Mouse (Mus musculus) gastrocnemius, postnatal 10 days (tissue): ENCODE results near the gene Smoc1. TPM values are rescaled to one million over a fixed set of nuclear protein-coding genes. Genes with fewer than 3 reads are reported as not detected.

Source experiments
- DNase-seq: peaks from one replicate; pipeline ENCODE4 v3.0.0; 2021; ENCODE audit warnings: mixed read lengths
- total RNA-seq, 2 experiments: library from RNA; stranded (reverse); gene quantifications; 2 replicates each; pipeline ENCODE4 v1.2.3; 2021

Gene Smoc1
- total RNA-seq, 2 experiments from 2014 or later = 2.5 to 3.3 TPM

DNA sequence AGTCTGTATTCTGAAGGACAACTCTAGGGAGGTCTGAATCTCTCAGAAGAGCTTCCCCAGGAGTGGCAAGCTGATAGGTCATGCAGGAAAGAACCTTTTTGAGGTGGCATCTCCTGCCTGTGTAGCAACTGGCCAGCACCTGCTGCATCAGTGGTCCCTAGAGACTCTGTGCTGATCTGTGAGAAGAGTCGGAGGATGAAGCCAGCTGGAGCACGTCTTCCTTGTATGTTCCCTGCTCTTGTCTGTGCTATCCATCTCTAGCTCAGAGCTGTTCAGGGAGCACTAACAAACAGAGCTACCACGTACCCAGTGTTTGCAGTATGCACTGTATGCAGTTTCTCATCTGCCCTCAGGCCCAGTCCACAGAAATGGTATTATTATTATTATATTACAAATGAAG lies 54.4 kb downstream of the Smoc1 start:
- no peak for DNase-seq

DNA sequence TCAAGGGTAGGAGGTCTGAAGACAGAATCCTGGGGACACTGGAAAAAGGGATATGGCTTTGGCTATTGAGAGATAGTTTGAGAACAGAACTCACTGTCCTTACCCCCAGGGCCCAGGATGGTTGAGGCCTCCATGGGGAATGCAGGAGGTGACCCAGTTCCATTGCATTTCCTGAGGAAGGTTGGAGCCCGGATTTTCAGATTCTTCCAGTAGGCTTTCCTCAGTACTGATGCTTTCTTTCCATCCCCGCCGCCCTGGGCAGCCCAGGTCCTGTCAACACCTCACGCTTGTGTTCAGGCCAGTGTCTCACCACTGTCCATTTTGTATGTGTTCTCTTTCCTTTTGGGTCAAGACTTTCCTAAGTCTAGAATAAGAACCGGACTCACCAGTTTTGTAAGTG lies 56.5 kb downstream of the Smoc1 start:
- DNase-seq = no peak

GRCm38 (mm10) chr12:81085244-81085643 lies 58.6 kb downstream of the Smoc1 start:
- no peak for DNase-seq

- no peak for DNase-seq
Observed at GRCm38 (mm10) chr12:81088131-81088530, 61.5 kb downstream of the Smoc1 start.

- DNase-seq = no peak
Observed at GRCm38 (mm10) chr12:81091641-81092040, 65.0 kb downstream of the Smoc1 start.

DNA sequence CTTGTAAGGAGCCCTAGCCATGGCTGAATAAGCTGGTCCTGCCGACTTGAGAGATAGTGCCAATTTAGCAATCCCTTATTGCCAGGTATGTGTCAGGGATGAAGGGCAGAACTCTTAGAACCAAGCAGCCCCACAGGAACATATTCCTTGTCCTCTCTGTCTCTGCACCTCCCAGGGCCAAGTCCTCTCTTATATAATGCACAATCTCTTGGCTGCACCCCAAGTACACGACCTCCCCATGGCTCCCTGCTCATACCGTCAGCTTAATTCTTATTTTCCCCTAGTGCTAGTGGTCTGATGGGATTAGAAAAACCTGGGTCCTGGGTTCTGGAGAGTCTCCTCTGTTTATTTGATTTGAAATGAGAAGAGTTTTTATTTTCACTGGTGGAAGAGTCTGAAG lies 66.0 kb downstream of the Smoc1 start:
- no peak for DNase-seq

DNA sequence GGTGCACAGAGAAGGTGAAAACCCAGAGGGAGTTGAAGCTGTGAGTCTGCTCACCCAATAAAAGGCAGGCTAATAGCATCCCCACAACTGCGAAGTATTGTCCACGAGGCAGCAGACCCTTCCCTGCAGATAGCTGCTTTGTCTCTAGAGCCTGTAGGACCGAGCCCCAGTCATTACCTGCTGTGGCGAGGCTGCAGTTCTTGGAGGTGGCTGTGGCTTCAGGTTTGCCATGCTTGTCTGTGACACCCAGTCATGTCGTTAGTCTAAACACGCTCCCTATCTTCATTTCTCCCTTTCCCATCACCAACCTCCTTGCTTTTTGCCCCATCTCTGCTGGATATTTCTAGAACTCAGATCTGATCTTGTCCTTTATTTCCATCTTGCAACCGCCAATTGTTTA lies 66.6 kb downstream of the Smoc1 start:
- DNase-seq = no peak

DNA sequence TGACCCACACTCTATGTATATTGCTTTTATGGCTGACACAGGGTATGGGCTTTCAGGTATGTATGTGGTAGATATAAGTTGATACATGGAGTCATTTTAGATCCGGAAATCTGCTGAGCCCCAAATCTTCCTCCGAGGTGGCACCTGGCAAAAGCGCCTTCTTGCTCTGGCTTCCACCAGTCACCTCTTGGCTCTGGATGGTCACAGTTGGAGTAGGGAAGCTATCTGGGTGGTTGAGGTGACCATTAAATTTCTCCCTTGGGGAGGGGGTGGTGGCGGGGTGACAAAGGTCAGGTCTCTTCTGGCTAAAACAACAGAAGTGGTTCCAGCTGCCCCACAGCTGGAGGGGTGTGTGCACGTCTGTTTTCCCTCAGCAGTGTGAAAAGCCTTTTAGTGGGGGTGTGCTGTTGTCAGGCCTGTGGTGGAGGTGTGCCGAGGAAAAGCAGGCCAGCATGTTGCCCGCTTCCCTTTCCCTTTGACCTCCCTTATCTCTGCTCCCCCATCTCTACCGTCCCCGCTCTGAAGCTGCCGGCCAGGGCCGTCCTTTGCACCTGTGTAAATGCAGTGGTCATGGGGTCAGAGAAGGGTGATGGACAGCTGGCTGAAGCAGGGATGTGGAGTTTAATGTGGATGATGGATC lies 68.3 kb downstream of the Smoc1 start:
- DNase-seq = no peak

- DNase-seq = no peak
Observed at GRCm38 (mm10) chr12:81097267-81097666, 70.7 kb downstream of the Smoc1 start.

- no peak for DNase-seq
Observed at GRCm38 (mm10) chr12:81097738-81098137, 71.1 kb downstream of the Smoc1 start.

GRCm38 (mm10) chr12:81099161-81099560 lies 72.6 kb downstream of the Smoc1 start:
- no peak for DNase-seq

DNA sequence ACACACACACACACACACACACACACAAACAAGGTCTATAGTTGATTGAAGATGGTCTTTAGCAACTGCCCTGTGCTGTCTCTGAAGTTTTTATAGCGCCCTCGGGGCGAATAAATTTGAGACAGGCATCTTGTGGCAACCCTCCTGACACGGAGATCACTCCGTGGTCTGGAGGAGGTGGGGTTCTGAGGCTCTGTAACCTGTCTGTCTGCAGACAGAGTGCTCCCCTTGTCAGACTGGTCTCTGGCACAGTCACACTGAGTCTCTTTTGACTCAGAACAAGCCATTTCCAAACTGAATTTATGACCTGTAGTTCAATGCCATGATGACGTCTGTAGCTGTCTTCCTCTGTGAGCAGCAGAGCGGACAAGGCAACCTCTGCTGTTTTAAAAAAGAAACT lies 75.1 kb downstream of the Smoc1 start:
- DNase-seq = no peak

DNA sequence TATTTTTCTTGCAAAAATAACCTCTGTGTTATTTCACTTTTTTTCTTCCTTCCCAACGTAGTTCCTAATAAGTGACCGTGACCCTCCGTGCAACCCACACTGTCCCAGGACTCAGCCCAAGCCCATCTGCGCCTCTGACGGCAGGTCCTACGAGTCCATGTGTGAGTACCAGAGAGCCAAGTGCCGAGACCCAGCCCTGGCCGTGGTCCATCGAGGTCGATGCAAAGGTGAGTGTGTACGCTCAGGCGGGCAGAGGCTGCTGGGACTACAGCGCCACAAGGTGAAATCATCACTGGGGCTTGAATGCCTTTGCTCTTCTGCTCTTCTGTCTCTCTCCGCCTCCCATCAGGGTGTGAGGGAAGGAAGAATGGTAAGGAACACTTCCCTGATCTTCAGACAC lies 77.9 kb downstream of the Smoc1 start:
- DNase-seq = no peak

DNA sequence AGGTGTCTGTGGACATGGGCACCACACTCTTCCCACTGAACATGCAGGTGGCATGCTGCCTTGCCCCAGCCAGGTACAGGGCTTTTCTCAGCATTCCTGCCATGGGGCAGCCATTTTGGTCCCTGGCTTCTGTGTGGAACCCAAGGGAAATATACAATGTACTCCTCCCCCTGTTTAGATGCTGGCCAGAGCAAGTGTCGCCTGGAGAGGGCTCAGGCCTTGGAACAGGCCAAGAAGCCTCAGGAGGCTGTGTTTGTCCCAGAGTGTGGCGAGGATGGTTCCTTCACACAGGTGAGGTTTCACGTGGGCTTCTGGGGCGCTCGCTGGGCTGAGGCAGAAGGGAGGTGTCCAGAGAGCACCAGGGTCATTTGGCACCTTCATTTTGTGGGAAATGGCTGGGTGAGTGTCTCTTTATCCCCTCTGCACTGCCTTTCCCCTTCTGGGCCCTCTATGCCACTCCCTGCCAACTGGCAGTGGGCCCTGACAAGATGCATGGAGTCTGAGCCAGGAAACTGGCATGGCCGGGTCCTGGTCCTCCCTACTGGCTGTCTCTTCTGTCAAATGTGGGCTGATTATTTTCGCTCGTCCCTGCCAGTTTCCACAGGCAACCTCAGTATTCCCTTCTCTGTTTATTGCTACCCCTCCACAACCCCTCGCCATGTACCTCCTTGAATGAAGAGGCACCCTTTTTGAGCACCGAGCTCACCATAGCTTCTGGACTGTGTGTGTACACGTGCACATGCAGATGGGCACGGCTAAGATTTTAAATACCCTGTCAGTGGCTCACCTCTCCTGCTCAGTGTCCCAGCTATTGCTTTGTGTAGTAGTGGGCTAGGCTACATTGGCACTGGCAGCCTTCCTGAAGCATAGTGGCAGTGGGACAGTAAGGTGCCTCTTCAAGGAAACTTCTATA lies 79.4 kb downstream of the Smoc1 start:
- DNase-seq = peak; percentile 26

- DNase-seq = no peak
Observed at GRCm38 (mm10) chr12:81107278-81108100, 80.9 kb downstream of the Smoc1 start.

DNA sequence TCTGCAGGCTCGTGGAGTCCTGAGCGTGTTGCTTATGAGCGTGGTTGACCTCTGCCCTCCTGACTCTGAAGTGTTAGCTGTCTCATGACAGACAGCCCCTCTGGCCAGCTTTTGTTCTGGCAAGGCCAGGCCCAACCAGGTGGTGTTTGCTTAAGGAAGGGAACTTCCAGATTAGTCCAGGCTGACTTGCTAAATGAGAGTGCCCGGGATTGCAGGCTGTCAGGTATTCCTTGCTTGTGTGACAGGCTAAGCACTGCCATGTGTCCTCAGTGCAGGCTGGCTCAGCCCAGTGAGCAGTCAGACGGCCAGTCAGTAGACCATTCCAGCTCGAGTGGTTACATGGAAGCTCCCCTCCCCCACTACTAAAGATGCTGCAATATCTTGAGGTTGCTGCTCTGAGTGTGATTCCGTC lies 82.0 kb downstream of the Smoc1 start:
- DNase-seq = no peak

GRCm38 (mm10) chr12:81110006-81110405 lies 83.4 kb downstream of the Smoc1 start:
- no peak for DNase-seq

GRCm38 (mm10) chr12:81112321-81112720 lies 85.7 kb downstream of the Smoc1 start:
- DNase-seq = no peak

DNA sequence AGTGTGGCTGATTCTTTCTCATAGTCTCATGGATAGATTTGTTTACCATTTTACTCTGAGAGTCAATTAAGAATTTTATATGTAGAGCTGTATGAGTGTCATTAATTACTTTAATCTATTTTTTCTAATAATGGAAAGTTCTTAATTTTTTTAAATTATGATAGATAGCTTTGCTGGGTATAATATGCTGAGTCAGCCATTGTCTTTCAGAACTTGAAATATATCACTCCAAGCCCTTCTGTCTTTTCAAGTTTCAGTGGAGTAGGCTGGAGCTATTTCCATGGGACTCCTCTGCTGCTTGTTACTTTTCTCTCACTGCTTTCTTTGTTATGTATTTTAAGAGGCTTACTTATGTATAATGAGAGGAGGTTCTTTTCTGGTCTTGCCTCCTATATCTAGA lies 93.7 kb downstream of the Smoc1 start:
- DNase-seq = no peak

DNA sequence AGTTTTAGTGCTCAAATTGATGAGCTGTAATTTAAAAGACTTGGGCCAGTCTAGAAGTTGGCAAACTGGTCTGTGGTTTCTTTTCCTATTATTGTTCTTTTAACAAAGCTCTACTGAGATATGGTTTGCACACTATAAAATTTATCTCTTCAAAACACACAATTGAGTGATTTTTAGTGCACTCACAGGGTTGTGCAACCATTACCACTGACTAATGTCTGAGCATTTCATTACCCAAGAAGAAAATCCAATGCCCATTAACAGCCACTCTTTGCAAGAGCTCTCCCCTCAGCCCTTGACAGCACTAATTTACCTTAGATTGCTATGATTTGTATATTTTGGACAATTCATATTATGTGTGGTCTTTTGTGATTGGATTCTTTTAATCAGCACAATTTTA lies 97.2 kb downstream of the Smoc1 start:
- no peak for DNase-seq

GRCm38 (mm10) chr12:81126842-81127241 lies 100.2 kb downstream of the Smoc1 start:
- DNase-seq = no peak

DNA sequence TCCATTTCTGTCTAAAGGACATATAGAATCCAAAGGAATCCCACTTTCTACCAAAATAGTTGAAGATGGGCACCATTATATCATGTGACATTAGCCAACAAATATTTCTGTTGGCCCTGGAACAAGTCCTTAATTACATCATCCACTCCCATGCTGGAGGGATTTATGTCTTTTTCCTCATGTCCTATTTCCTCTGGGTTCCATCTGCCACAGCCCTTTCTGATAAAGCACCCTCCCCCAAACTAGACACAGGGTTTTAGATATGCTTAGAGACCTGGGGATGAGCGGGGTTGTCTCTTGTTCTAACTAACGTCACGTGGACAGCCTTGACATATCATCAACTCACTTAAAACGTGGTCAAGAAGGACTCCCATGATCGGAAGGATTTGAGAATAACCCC lies 102.1 kb downstream of the Smoc1 start:
- no peak for DNase-seq

DNA sequence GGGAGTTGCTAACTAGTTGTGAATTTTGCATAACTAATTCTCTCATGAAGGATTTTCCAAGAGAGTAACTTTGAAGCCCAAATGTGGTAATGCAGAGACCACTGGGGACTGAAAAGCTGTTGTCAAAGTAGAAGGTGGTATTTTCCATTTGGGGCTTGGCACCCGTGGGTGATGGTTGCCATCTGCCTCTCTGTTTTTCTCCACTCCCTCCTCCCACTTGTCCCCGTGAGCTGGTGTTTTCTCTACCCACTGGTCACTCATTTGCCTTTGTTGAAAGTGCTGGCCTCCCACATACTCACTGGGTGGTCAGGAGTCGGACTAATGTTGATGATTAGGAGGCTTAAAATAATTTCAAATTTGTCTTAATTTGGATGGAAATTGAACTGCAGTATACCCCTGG lies 104.1 kb downstream of the Smoc1 start:
- DNase-seq = no peak
